ENCODE assay signal across 8 mouse cellular contexts in genomic region chr2:118744621-118745020, GRCm38 (mm10). TPM values are rescaled to one million over a fixed set of nuclear protein-coding genes. Genes with fewer than 3 reads are reported as not detected.
DNase-seq lines count a peak whose midpoint lies in the region; ATAC-seq lines count a peak whose summit lies in the region.

No protein-coding gene starts in this region.

- H3K27ac ChIP-seq in kidney, embryonic 16.5 days (ENCODE audit: low read length), result no peak overlapping the region
- no peak overlapping the region for H3K27ac ChIP-seq in forebrain, embryonic 11.5 days (ENCODE audit: low read depth, low read length)
- H3K27ac ChIP-seq in midbrain, embryonic 16.5 days (ENCODE audit: low read length), result no peak overlapping the region

- H3K27me3 ChIP-seq in kidney, embryonic 16.5 days (ENCODE audit: insufficient read depth, low read length), result peaks cover 17% of the 10 kb centered on the region
- H3K27me3 ChIP-seq in forebrain, embryonic 11.5 days (ENCODE audit: control insufficient read depth, insufficient read depth, low read length), result peaks cover 14% of the 10 kb centered on the region
- peaks cover 4% of the 10 kb centered on the region; the same call in 1 of the 2 replicates for H3K27me3 ChIP-seq in midbrain, embryonic 16.5 days (ENCODE audit: control insufficient read depth, insufficient read depth, low read depth, low read length)

- H3K36me3 ChIP-seq in kidney, embryonic 16.5 days (ENCODE audit: insufficient read depth, low read length), result no peaks in the 10 kb centered on the region
- H3K36me3 ChIP-seq in forebrain, embryonic 11.5 days (ENCODE audit: control insufficient read depth, insufficient read depth, low read length), result no peaks in the 10 kb centered on the region
- no peaks in the 10 kb centered on the region for H3K36me3 ChIP-seq in midbrain, embryonic 16.5 days (ENCODE audit: control insufficient read depth, insufficient read depth, low read length)

- H3K4me2 ChIP-seq in kidney, embryonic 16.5 days (replicated peaks; ENCODE audit: low read depth, low read length), result peak overlapping the region; percentile 94
- no peak overlapping the region; the same call in 1 of the 2 replicates for H3K4me2 ChIP-seq in forebrain, embryonic 11.5 days (ENCODE audit: low read depth, low read length, severe bottlenecking)
- H3K4me2 ChIP-seq in midbrain, embryonic 16.5 days (ENCODE audit: low read length), result peak overlapping the region; percentile 94

- ATAC-seq in kidney, embryonic 16.5 days (ENCODE audit: low FRiP score, low TSS enrichment), result no peak
- ATAC-seq in forebrain, embryonic 11.5 days (replicated peaks; ENCODE audit: low FRiP score), result no peak
- ATAC-seq in midbrain, embryonic 16.5 days, result no peak

- peak overlapping the region; percentile 77 for H3K9ac ChIP-seq in kidney, embryonic 16.5 days (replicated peaks; ENCODE audit: low read length)
- H3K9ac ChIP-seq in forebrain, embryonic 11.5 days (ENCODE audit: low read length), result no peak overlapping the region
- no peak overlapping the region for H3K9ac ChIP-seq in midbrain, embryonic 16.5 days (ENCODE audit: low read depth, low read length)

- 6% methylated on average over 7 of the region's 7 CpGs for WGBS in kidney, embryonic 16.5 days
- WGBS in forebrain, embryonic 11.5 days, result 9% methylated on average over 7 of the region's 7 CpGs
- 10% methylated on average over 7 of the region's 7 CpGs for WGBS in midbrain, embryonic 16.5 days

- H3K9me3 ChIP-seq in kidney, embryonic 16.5 days (ENCODE audit: low read length), result no peaks in the 10 kb centered on the region
- H3K9me3 ChIP-seq in forebrain, embryonic 11.5 days (ENCODE audit: control insufficient read depth, low read length), result no peaks in the 10 kb centered on the region
- H3K9me3 ChIP-seq in midbrain, embryonic 16.5 days (replicated peaks; ENCODE audit: control insufficient read depth, low read length, poor library complexity, severe bottlenecking), result no peaks in the 10 kb centered on the region

- H3K4me3 ChIP-seq in kidney, embryonic 16.5 days (ENCODE audit: low read length), result peak overlapping the region; percentile 77; the same call in 1 of the 2 replicates
- H3K4me3 ChIP-seq in forebrain, embryonic 11.5 days (ENCODE audit: low read depth, low read length), result peak overlapping the region; percentile 91; the same call in 1 of the 2 replicates
- no peak overlapping the region; the same call in 1 of the 2 replicates for H3K4me3 ChIP-seq in midbrain, embryonic 16.5 days (ENCODE audit: low read depth, low read length)

- peaks cover 17% of the 10 kb centered on the region for H3K4me1 ChIP-seq in kidney, embryonic 16.5 days (ENCODE audit: insufficient read depth, low read length)
- H3K4me1 ChIP-seq in forebrain, embryonic 11.5 days (replicated peaks; ENCODE audit: control insufficient read depth, insufficient read depth, low read length), result peaks cover 24% of the 10 kb centered on the region
- H3K4me1 ChIP-seq in midbrain, embryonic 16.5 days (ENCODE audit: control insufficient read depth, insufficient read depth, low read length), result peaks cover 31% of the 10 kb centered on the region

- DNase-seq in kidney, postnatal 14 days, result no peak
- no peak for DNase-seq in forebrain, embryonic 11.5 days (ENCODE audit: low spot score)
- DNase-seq in induced T-regulatory cell, adult 2 months (ENCODE audit: low read depth), result peak; percentile 25
- DNase-seq in cerebellum, postnatal 25 days, result no peak
- no peak for DNase-seq in urinary bladder, postnatal 4 days (ENCODE audit: low spot score in 2 of 2)
- no peak for DNase-seq in cerebellum, adult 18-20 months

RNA-seq across cellular contexts. Expression of gene Inafm2, which starts 0.9 kb away (rescaled TPM):
- 15.2 and 16.3 TPM in 2 replicates for polyA plus RNA-seq in kidney, embryonic 16.5 days (2015; fragmentation: Nextera tagmentation; extraction: Ambion mirVana)
- 28.6 and 30.4 TPM in 2 replicates for polyA plus RNA-seq in forebrain, embryonic 11.5 days (2014; fragmentation: Nextera tagmentation; extraction: Ambion mirVana)
- polyA plus RNA-seq in midbrain, embryonic 16.5 days (2015; fragmentation: Nextera tagmentation; extraction: Ambion mirVana), result 17.9 and 18.9 TPM in 2 replicates

RNA-seq across cellular contexts. Expression of gene Plcb2, which starts 16.4 kb away (rescaled TPM):
- 1.4 and 1.7 TPM in 2 replicates for polyA plus RNA-seq in kidney, embryonic 16.5 days (2015; fragmentation: Nextera tagmentation; extraction: Ambion mirVana)
- 0.33 and 0.45 TPM in 2 replicates for polyA plus RNA-seq in forebrain, embryonic 11.5 days (2014; fragmentation: Nextera tagmentation; extraction: Ambion mirVana)
- polyA plus RNA-seq in midbrain, embryonic 16.5 days (2015; fragmentation: Nextera tagmentation; extraction: Ambion mirVana), result 0.44 and 0.50 TPM in 2 replicates

RNA-seq across cellular contexts. Expression of gene Ccdc9b, which starts 17.8 kb away (rescaled TPM):
- polyA plus RNA-seq in kidney, embryonic 16.5 days (2015; fragmentation: Nextera tagmentation; extraction: Ambion mirVana), result 1.3 and 1.4 TPM in 2 replicates
- 0.36 and 0.87 TPM in 2 replicates for polyA plus RNA-seq in forebrain, embryonic 11.5 days (2014; fragmentation: Nextera tagmentation; extraction: Ambion mirVana)
- 1.2 and 1.6 TPM in 2 replicates for polyA plus RNA-seq in midbrain, embryonic 16.5 days (2015; fragmentation: Nextera tagmentation; extraction: Ambion mirVana)

RNA-seq across cellular contexts. Expression of gene Phgr1, which starts 27.9 kb away (rescaled TPM):
- polyA plus RNA-seq in kidney, embryonic 16.5 days (2015; fragmentation: Nextera tagmentation; extraction: Ambion mirVana), result not detected in 2 replicates
- polyA plus RNA-seq in forebrain, embryonic 11.5 days (2014; fragmentation: Nextera tagmentation; extraction: Ambion mirVana), result not detected in 2 replicates
- polyA plus RNA-seq in midbrain, embryonic 16.5 days (2015; fragmentation: Nextera tagmentation; extraction: Ambion mirVana), result not detected in 2 replicates

RNA-seq across cellular contexts. Expression of gene Disp2, which starts 34.9 kb away (rescaled TPM):
- polyA plus RNA-seq in kidney, embryonic 16.5 days (2015; fragmentation: Nextera tagmentation; extraction: Ambion mirVana), result 0.46 and 0.81 TPM in 2 replicates
- polyA plus RNA-seq in forebrain, embryonic 11.5 days (2014; fragmentation: Nextera tagmentation; extraction: Ambion mirVana), result 5.4 and 5.9 TPM in 2 replicates
- 72.3 and 77.0 TPM in 2 replicates for polyA plus RNA-seq in midbrain, embryonic 16.5 days (2015; fragmentation: Nextera tagmentation; extraction: Ambion mirVana)
